Mouse (Mus musculus) embryonic fibroblast, embryonic 13.5 days (primary cell): ENCODE results near the gene Rras.

Experiments
- CTCF ChIP-seq: IDR thresholded peaks from 2 replicates; pipeline ENCODE4 v1.5.1; 2011; ENCODE audit warnings: mild to moderate bottlenecking, control low read depth, low read length, moderate library complexity, borderline replicate concordance; ENCODE audit not compliant: insufficient read depth
- POLR2A ChIP-seq: IDR thresholded peaks from 2 replicates; pipeline ENCODE4 v1.6.1; 2011; ENCODE audit warnings: low read depth, mild to moderate bottlenecking, control low read depth, low read length, moderate library complexity

DNA sequence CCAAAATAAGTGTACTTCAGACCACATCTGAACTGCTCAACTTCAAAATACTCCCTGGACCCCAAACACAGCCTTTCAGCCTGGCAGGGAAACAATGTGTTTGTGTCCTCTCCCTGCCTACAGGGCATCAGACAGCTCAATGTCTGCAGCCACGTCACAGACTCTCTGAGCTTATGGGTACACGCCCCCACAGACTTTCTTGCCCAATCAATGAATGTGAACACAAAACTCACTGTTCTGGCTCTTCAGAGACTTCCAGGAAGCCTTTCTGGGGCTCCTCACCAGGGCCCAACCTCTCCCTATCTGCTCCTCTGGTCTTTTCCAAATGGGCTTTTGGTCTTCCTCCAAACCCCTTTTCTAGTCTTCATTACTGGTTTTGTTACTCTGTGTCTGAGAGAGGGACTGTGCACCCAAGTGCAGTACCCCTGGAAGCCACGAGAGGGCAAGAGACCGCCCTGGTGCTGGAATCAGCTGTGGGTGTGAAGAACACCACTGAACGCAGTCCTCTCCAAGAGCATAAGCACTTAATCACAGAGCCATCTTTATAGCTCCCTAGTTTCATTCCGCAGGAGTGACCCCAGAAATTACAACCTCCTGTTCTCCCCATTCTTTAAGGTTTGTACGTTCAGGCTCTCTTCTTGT is 20.1 kb downstream of the Rras start:
- peak; percentile 39; the same call in 1 of the 2 replicates for TF ChIP-seq CTCF
- TF ChIP-seq POLR2A: no peak
